ENCODE assay signal across 8 mouse cellular contexts in genomic region chr16:57634191-57634590, GRCm38 (mm10). TPM values are rescaled to one million over a fixed set of nuclear protein-coding genes. Genes with fewer than 3 reads are reported as not detected.
DNase-seq lines count a peak whose midpoint lies in the region; TF ChIP-seq lines count a peak whose summit lies in the region.

No protein-coding gene starts in this region.

- no peak overlapping the region for H3K27ac ChIP-seq in bone marrow macrophage, adult 2 months (ENCODE audit: insufficient read depth, low read depth, low read length)
- H3K27ac ChIP-seq in olfactory bulb, adult 2 months (ENCODE audit: insufficient read depth, low read depth, low read length), result no peak overlapping the region

- intact Hi-C loops in heart, postnatal 36 days (cut with DNase I), result loop anchor here (1.0 to 10.0 kb wide), 4 partner anchors 33 to 1031 kb away; no protein-coding TSS in a partner anchor

- peak; percentile 74 for TF ChIP-seq CTCF in E14TG2a.4 (conservative IDR thresholded peaks at IDR 0.05; ENCODE audit: low read length)
- peak; percentile 48 for TF ChIP-seq CTCF in bone marrow macrophage, adult 2 months (IDR thresholded peaks at IDR 0.05; ENCODE audit: low read depth, low read length)
- peak; percentile 65 for TF ChIP-seq CTCF in olfactory bulb, adult 2 months (IDR thresholded peaks at IDR 0.05; ENCODE audit: insufficient read depth, low read depth, low read length)

- 5% methylated on average over 6 of the region's 6 CpGs for WGBS in large intestine, adult 2 months
- 7% methylated on average over 6 of the region's 6 CpGs for WGBS in olfactory bulb, adult 2 months

- H3K27me3 ChIP-seq in E14TG2a.4 (ENCODE audit: insufficient read depth, low read length), result no peaks in the 10 kb centered on the region

- H3K4me1 ChIP-seq in E14TG2a.4 (replicated peaks; ENCODE audit: low read depth, low read length), result no peaks in the 10 kb centered on the region
- no peaks in the 10 kb centered on the region for H3K4me1 ChIP-seq in bone marrow macrophage, adult 2 months (ENCODE audit: control insufficient read depth, insufficient read depth, low read length)
- no peaks in the 10 kb centered on the region for H3K4me1 ChIP-seq in olfactory bulb, adult 2 months (ENCODE audit: control insufficient read depth, insufficient read depth, low read length)

- peak; percentile 48 for DNase-seq in fibroblast of lung, adult 2 months (ENCODE audit: low read depth)
- peak; percentile 74 to 75 for DNase-seq in heart, postnatal 36 days
- peak; percentile 29 for DNase-seq in large intestine, adult 2 months (ENCODE audit: low read depth, low spot score)
- peak; percentile 52 to 68 for DNase-seq in lung, adult 18-20 months
- DNase-seq in thymus, postnatal 14 days, result peak; percentile 62

- H3K9me3 ChIP-seq in E14TG2a.4 (ENCODE audit: low read length), result no peaks in the 10 kb centered on the region

- TF ChIP-seq POLR2A in bone marrow macrophage, adult 2 months (IDR thresholded peaks at IDR 0.05; ENCODE audit: borderline replicate concordance, low read depth, low read length), result no peak
- no peak for TF ChIP-seq POLR2A in olfactory bulb, adult 2 months (IDR thresholded peaks at IDR 0.05; ENCODE audit: insufficient read depth, low read depth, low read length)

- H3K36me3 ChIP-seq in E14TG2a.4 (ENCODE audit: insufficient read depth, low read length), result no peaks in the 10 kb centered on the region

- no peak overlapping the region for H3K4me3 ChIP-seq in E14TG2a.4 (replicated peaks; ENCODE audit: low read length)
- no peak overlapping the region for H3K4me3 ChIP-seq in bone marrow macrophage, adult 2 months (ENCODE audit: insufficient read depth, low read length)
- H3K4me3 ChIP-seq in olfactory bulb, adult 2 months (ENCODE audit: insufficient read depth, low read depth, low read length), result no peak overlapping the region

RNA-seq across cellular contexts. Expression of gene Cmss1, which starts 27.5 kb away (rescaled TPM):
- polyA plus RNA-seq in bone marrow macrophage, adult 2 months (2012; ENCODE audit: insufficient read depth, insufficient read length, missing spikeins), result 6.5 and 9.1 TPM in 2 replicates
- total RNA-seq in heart, postnatal 36 days (2021), result 10 to 100 TPM; 66.4 to 77.2 TPM
- polyA plus RNA-seq in large intestine, adult 2 months (2012; rRNA removed), result 7.0 and 8.0 TPM in 2 replicates
- polyA plus RNA-seq in olfactory bulb, adult 2 months (2012; ENCODE audit: insufficient read depth, insufficient read length, low replicate concordance, missing spikeins), result not detected in 2 replicates
